Mouse (Mus musculus): Measurements from ENCODE around the gene Tmem174. TPM values are rescaled to one million over a fixed set of nuclear protein-coding genes. Genes with fewer than 3 reads are reported as not detected.

Gene Tmem174
- total RNA-seq (2023): not detected

DNA sequence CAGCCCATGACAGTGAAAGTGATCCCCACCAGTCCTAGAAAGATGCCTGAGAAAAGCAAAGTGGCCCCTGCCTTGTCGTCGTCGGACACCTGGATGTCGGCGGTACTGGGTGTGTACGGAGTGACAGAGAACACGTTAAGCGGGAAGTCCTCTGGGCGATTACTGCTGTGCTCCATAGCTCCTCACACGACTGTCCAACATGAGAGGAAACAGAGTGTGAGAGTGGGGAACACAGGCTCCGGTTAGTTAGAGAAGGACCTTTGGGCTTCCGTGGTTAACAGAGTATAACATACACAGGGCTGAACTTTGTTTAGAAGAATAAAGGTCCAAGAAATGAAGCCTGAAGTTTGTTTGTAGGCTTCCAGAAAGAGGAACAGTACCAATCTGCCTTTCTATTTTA is at the start of gene Tmem174:
TSS of gene Tmem174 (minus strand) at position 266 of the 400 bp plus-strand sequence.

Other genes starting within 250 kb of the Tmem174 start
- not detected for gene Gm10320, start 145.4 kb downstream of the Tmem174 start, total RNA-seq (2023)
- not detected for gene Tmem171, start 57.4 kb upstream of the Tmem174 start, total RNA-seq (2023)
- gene Fcho2, start 178.0 kb upstream of the Tmem174 start, total RNA-seq (2023): 100 to 1,000 TPM; 116 to 131 TPM